Mouse (Mus musculus) CH12.LX (cell line): Measurements from ENCODE around the gene Hoxc5. TPM values are rescaled to one million over a fixed set of nuclear protein-coding genes. Genes with fewer than 3 reads are reported as not detected.

Experiments used
- DNase-seq: peaks from one replicate; pipeline ENCODE4 v3.0.0-alpha.2; 2013; ENCODE audit errors: extremely low read depth
- H3K27ac ChIP-seq: 2 replicates; pipeline ENCODE4 v1.5.1; 2012; ENCODE audit warnings: low read depth, mild to moderate bottlenecking, control low read depth, moderate library complexity; ENCODE audit not compliant: insufficient read depth
- H3K27me3 ChIP-seq: replicated peaks from 2 replicates; pipeline ENCODE3; 2012; ENCODE audit warnings: inconsistent platforms
- H3K36me3 ChIP-seq, 2 experiments: replicated peaks in 1 of 2; 2 replicates each; pipeline versions ENCODE3 to v1.6.1; 2012; ENCODE audit warnings: inconsistent platforms in 1 of 2, low read length in 1 of 2, mild to moderate bottlenecking in 1 of 2, mixed read lengths in 1 of 2, moderate library complexity in 1 of 2; ENCODE audit not compliant: control insufficient read depth in 1 of 2, insufficient read depth in 1 of 2
- H3K4me1 ChIP-seq, 2 experiments: 2 replicates each; pipeline ENCODE4 v1.6.1; 2012; ENCODE audit warnings: inconsistent platforms in 1 of 2, moderate library complexity in 1 of 2; ENCODE audit not compliant: insufficient read depth in 2 of 2, control insufficient read depth in 1 of 2
- H3K4me2 ChIP-seq: 2 replicates; pipeline ENCODE4 v1.6.1; 2012; ENCODE audit warnings: low read depth, mild to moderate bottlenecking, control low read depth; ENCODE audit not compliant: poor library complexity, insufficient read depth, severe bottlenecking
- H3K4me3 ChIP-seq, 3 experiments: fragments of 150-350 bp in 1 of 3; sonication (generic) in 1 of 3; replicated peaks in 1 of 3; 2 replicates each; pipeline versions ENCODE3 to v1.5.1; 2011 to 2012; ENCODE audit warnings: low read depth in 2 of 3, low read length in 2 of 3, mild to moderate bottlenecking in 2 of 3, moderate library complexity in 2 of 3, control low read depth in 1 of 3, improper control_type of control experiment in 1 of 3, inconsistent platforms in 1 of 3, mixed read lengths in 1 of 3; ENCODE audit not compliant: poor library complexity in 1 of 3
- H3K79me2 ChIP-seq: replicated peaks from 2 replicates; pipeline ENCODE4 v1.6.1; 2012; ENCODE audit warnings: mild to moderate bottlenecking, moderate library complexity; ENCODE audit not compliant: control insufficient read depth, poor library complexity, insufficient read depth, severe bottlenecking; ENCODE audit errors: extremely low read depth
- H3K9ac ChIP-seq: 2 replicates; pipeline ENCODE4 v1.6.1; 2012; ENCODE audit warnings: low read depth, mild to moderate bottlenecking, control low read depth, moderate library complexity; ENCODE audit not compliant: insufficient read depth
- H3K9me3 ChIP-seq: replicated peaks from 2 replicates; pipeline ENCODE3; 2012; ENCODE audit warnings: low read length, inconsistent platforms, mixed read lengths
- BHLHE40 ChIP-seq: IDR thresholded peaks from 2 replicates; pipeline ENCODE4 v1.6.1; 2011; ENCODE audit warnings: mild to moderate bottlenecking, low read depth, low read length, improper control_type of control experiment
- CTCF ChIP-seq, 2 experiments: IDR thresholded peaks in 1 of 2; conservative IDR thresholded peaks in 1 of 2; 2 replicates each; pipeline ENCODE4 v1.5.1; 2011 to 2012; ENCODE audit warnings: low read depth in 2 of 2, low read length in 2 of 2, improper control_type of control experiment in 1 of 2, inconsistent platforms in 1 of 2, mild to moderate bottlenecking in 1 of 2, moderate library complexity in 1 of 2
- ELF1 ChIP-seq: IDR thresholded peaks from 2 replicates; pipeline ENCODE4 v1.6.1; 2014; ENCODE audit warnings: low read depth, mild to moderate bottlenecking, inconsistent platforms, low read length, improper control_type of control experiment
- EP300 ChIP-seq: IDR thresholded peaks from 2 replicates; pipeline ENCODE4 v1.6.1; 2011; ENCODE audit warnings: low read length, improper control_type of control experiment
- ETS1 ChIP-seq: conservative IDR thresholded peaks from 2 replicates; pipeline ENCODE4 v1.6.1; 2012; ENCODE audit warnings: low read depth, mild to moderate bottlenecking, inconsistent platforms, low read length, improper control_type of control experiment, moderate library complexity
- GABPA ChIP-seq: IDR thresholded peaks from 2 replicates; pipeline ENCODE4 v1.6.1; 2012; ENCODE audit warnings: low read depth, low read length, improper control_type of control experiment, inconsistent platforms; ENCODE audit not compliant: insufficient replicate concordance
- HCFC1 ChIP-seq: IDR thresholded peaks from 2 replicates; pipeline ENCODE4 v1.6.1; 2012; ENCODE audit warnings: low read depth, mild to moderate bottlenecking, inconsistent platforms, low read length, improper control_type of control experiment
- JUND ChIP-seq: conservative IDR thresholded peaks from 2 replicates; pipeline ENCODE4 v1.6.1; 2011; ENCODE audit warnings: low read depth, low read length, improper control_type of control experiment
- KAT2A ChIP-seq: IDR thresholded peaks from 2 replicates; pipeline ENCODE4 v1.6.1; 2012; ENCODE audit warnings: low read length, improper control_type of control experiment, inconsistent platforms; ENCODE audit not compliant: insufficient replicate concordance
- MAFK ChIP-seq: IDR thresholded peaks from 2 replicates; pipeline ENCODE4 v1.6.1; 2011; ENCODE audit warnings: low read length, improper control_type of control experiment; ENCODE audit not compliant: insufficient replicate concordance
- MXI1 ChIP-seq: IDR thresholded peaks from 2 replicates; pipeline ENCODE4 v1.6.1; 2011; ENCODE audit warnings: mild to moderate bottlenecking, low read depth, low read length, improper control_type of control experiment
- MYC ChIP-seq: IDR thresholded peaks from 2 replicates; pipeline ENCODE4 v1.6.1; 2011; ENCODE audit warnings: low read depth, mild to moderate bottlenecking, improper control_type of control experiment, low read length
- PAX5 ChIP-seq: IDR thresholded peaks from 2 replicates; pipeline ENCODE4 v1.6.1; 2012; ENCODE audit warnings: low read length, inconsistent platforms, mixed read lengths
- POLR2AphosphoS2 ChIP-seq: IDR thresholded peaks from 2 replicates; pipeline ENCODE4 v1.6.1; 2011; ENCODE audit warnings: low read depth, low read length, improper control_type of control experiment
- RAD21 ChIP-seq: IDR thresholded peaks from 2 replicates; pipeline ENCODE4 v1.6.1; 2011; ENCODE audit warnings: low read depth, mild to moderate bottlenecking, low read length, improper control_type of control experiment, moderate library complexity
- RCOR1 ChIP-seq: conservative IDR thresholded peaks from 2 replicates; pipeline ENCODE4 v1.6.1; 2012; ENCODE audit warnings: low read depth, mild to moderate bottlenecking, inconsistent platforms, low read length, improper control_type of control experiment
- TCF12 ChIP-seq: IDR thresholded peaks from 2 replicates; pipeline ENCODE4 v1.6.1; 2014; ENCODE audit warnings: low read depth, mild to moderate bottlenecking, inconsistent platforms, low read length, improper control_type of control experiment
- USF1 ChIP-seq: IDR thresholded peaks from 2 replicates; pipeline ENCODE4 v1.6.1; 2014; ENCODE audit warnings: low read depth, mild to moderate bottlenecking, inconsistent platforms, low read length, improper control_type of control experiment
- USF2 ChIP-seq: conservative IDR thresholded peaks from 2 replicates; pipeline ENCODE4 v1.6.1; 2011; ENCODE audit warnings: low read depth, low read length, improper control_type of control experiment
- ZMIZ1 ChIP-seq: IDR thresholded peaks from 2 replicates; pipeline ENCODE4 v1.6.1; 2012; ENCODE audit warnings: low read depth, mild to moderate bottlenecking, inconsistent platforms, low read length, improper control_type of control experiment
- ZNF384 ChIP-seq: IDR thresholded peaks from 2 replicates; pipeline ENCODE4 v1.6.1; 2012; ENCODE audit warnings: low read depth, low read length, improper control_type of control experiment, inconsistent platforms
- dilution Hi-C: fragments of 300-500 bp; cut with MboI; formaldehyde crosslinking; loops from 2 replicates; pipeline ENCODE4 v1.14.3; 2020; ENCODE audit warnings: low sequenced_read_pairs; ENCODE audit not compliant: extremely low pct_unique_long_range_greater_than_20kb, extremely low pct_ligation_motif_present
- in situ Hi-C: fragments of 300-500 bp; cut with MboI; formaldehyde crosslinking; loops from 3 replicates; pipeline ENCODE4 v1.14.3; 2019; ENCODE audit warnings: low sequenced_read_pairs, low pct_ligation_motif_present, low pct_unique_long_range_greater_than_20kb, mixed read lengths
- polyA plus RNA-seq: library from polyadenylated mRNA; unstranded; fragments of >175 nt; gene quantifications from 2 replicates; pipeline ENCODE4 v1.2.1, GENCODE M21; 2012; ENCODE audit warnings: low read depth; ENCODE audit not compliant: insufficient read length
- total RNA-seq, 2 experiments: library from RNA; depleted of rRNA; stranded (reverse); fragments of 300-350 nt in 1 of 2; fragments of >200 nt in 1 of 2; gene quantifications; 2 replicates each; pipeline ENCODE4 v1.2.3; 2012 to 2014

Hoxc5 gene
- total and polyA plus RNA-seq, 3 experiments, result 0.15 to 0.16 TPM; not detected in 1

DNA sequence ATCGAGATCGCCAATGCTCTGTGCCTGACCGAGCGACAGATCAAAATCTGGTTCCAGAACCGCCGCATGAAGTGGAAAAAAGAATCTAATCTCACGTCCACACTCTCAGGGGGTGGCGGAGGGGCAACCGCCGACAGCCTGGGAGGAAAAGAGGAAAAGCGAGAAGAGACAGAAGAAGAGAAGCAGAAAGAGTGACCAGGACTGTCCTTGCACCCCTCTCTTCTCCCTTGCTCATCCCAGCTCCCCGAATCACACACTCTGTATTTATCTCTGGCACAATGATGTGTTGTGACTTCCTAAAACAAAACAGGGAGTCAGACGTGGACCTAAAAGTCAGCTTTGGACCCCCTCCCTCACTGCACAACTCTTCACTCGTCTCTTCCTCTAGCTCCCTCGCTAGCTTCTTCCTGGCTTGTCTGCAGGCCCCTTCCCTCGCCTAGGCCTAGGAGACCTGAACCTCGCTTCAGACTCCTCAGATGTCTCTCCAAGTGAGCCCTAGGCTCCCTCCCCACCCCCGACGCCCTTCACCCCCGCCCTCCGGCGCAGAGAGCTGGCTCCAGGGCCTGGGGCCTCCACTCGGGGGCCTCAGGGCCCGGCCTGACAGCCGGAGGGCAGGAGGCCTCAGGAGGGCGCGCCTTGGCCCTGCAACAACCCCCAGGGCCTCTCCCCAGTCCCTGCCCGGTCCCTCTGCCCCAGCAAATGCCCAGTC lies 43.8 kb downstream of the Hoxc5 start:
- Histone ChIP-seq H3K9ac (no peak overlapping the region), H3K4me2 (no peak overlapping the region), H3K4me1 (peaks cover 0 to 41% of the 10 kb centered on the region in 2 experiments; a peak in 2 of 4 replicates), H3K79me2 (no peaks in the 10 kb centered on the region), H3K27me3 (no peaks in the 10 kb centered on the region), H3K4me3 (no peak overlapping the region), H3K36me3 (no peaks in the 10 kb centered on the region), H3K27ac (no peak overlapping the region), H3K9me3 (peaks cover 7% of the 10 kb centered on the region)
- dilution Hi-C loops, result no loop called here
- no peak for TF ChIP-seq CTCF (conservative IDR thresholded peaks at IDR 0.05 in 1 of 2, IDR thresholded peaks at IDR 0.05 in 1 of 2; ENCODE audit: low read depth in 2 of 2, low read length in 2 of 2)
- no peak for TF ChIP-seq TCF12
- no peak for TF ChIP-seq RAD21
- no peak for TF ChIP-seq EP300
- no peak for TF ChIP-seq USF1
- TF ChIP-seq ZNF384, result no peak
- TF ChIP-seq ELF1, result no peak
- TF ChIP-seq USF2, result no peak
- TF ChIP-seq PAX5, result no peak
- TF ChIP-seq POLR2AphosphoS2, result no peak
- no peak for TF ChIP-seq BHLHE40
- TF ChIP-seq HCFC1, result no peak
- no peak for TF ChIP-seq MAFK
- no peak for TF ChIP-seq GABPA
- TF ChIP-seq JUND, result no peak
- TF ChIP-seq ETS1, result no peak
- TF ChIP-seq KAT2A, result no peak
- DNase-seq, result no peak
- in situ Hi-C loops, result loop anchor here (10.0 kb wide), 1 partner anchor 164 kb away; no protein-coding TSS in a partner anchor

DNA sequence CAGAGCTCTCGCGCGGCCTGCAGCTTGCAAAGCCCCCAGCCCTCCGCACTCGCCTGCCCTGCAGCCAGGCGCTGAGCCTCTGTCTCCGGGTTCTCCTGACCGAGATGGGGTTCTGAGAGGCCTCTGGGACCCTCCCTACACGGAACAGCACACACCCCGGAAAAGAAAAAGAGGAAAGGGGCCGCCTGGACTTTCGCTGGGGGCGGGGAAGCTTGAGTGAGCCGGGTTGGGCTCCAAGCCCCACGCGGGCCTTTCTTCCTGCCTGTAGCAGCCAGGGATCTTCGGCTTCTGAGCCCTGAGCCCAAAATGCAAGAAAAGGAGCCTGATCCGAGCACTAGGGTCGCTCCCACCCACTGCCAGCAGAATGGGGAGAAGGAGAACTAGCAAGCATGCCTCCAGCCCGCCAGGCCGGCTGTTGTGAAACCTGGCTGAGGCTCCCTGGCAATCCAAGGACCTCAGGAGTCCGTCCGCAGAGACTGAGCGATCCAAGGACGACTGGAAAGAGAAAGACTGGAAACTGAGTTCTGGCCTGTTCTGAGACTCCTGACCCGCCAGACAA lies 44.8 kb downstream of the Hoxc5 start:
- H3K27me3 ChIP-seq, result no peaks in the 10 kb centered on the region
- dilution Hi-C loops, result no loop called here

More for the DNA sequence above, 44.8 kb downstream of the Hoxc5 start:
- Histone ChIP-seq H3K9me3 (peaks cover 7% of the 10 kb centered on the region), H3K79me2 (no peaks in the 10 kb centered on the region), H3K27ac (no peak overlapping the region), H3K4me2 (no peak overlapping the region), H3K4me1 (peaks cover 0 to 37% of the 10 kb centered on the region in 2 experiments; a peak in 2 of 4 replicates), H3K9ac (no peak overlapping the region), H3K36me3 (no peaks in the 10 kb centered on the region), H3K4me3 (no peak overlapping the region)
- no peak for DNase-seq
- in situ Hi-C loops, result loop anchor here (10.0 kb wide), 1 partner anchor 163 kb away; no protein-coding TSS in a partner anchor
- no peak for TF ChIP-seq MXI1
- TF ChIP-seq RAD21, result no peak
- TF ChIP-seq ZMIZ1, result no peak
- no peak for TF ChIP-seq MYC
- no peak for TF ChIP-seq GABPA
- no peak for TF ChIP-seq MAFK
- TF ChIP-seq RCOR1, result no peak
- TF ChIP-seq POLR2AphosphoS2, result no peak
- TF ChIP-seq, all 38 proteins: peak for 0
